Mouse (Mus musculus) intestine, embryonic 16.5 days (tissue): ENCODE results near the gene Spag4. TPM values are rescaled to one million over a fixed set of nuclear protein-coding genes. Genes with fewer than 3 reads are reported as not detected.

Source experiments
- polyA plus RNA-seq: library from polyadenylated mRNA; unstranded; fragments of >200 nt; fragmentation: Nextera tagmentation; extraction: Ambion mirVana; gene quantifications from 2 replicates; pipeline ENCODE4 v1.2.1, GENCODE M21; 2015

Gene Spag4
- polyA plus RNA-seq, 1 experiment from 2014 or later = 2.4 TPM

Other genes with a start within 250 kb of the Spag4 start
- 27.4 and 30.0 TPM in 2 replicates for gene BC029722, start 245.7 kb upstream of the Spag4 start, polyA plus RNA-seq
- 279 and 287 TPM in 2 replicates for gene Eif6, start 238.2 kb upstream of the Spag4 start, polyA plus RNA-seq
- gene Fam83c, start 230.3 kb upstream of the Spag4 start, polyA plus RNA-seq = 0.33 and 0.35 TPM in 2 replicates
- 84.5 and 92.8 TPM in 2 replicates for gene Uqcc1, start 134.9 kb upstream of the Spag4 start, polyA plus RNA-seq
- gene Gm15557, start 124.4 kb upstream of the Spag4 start, polyA plus RNA-seq = 0.18 TPM in 1 of 2 replicates, not detected in the other
- gene Gdf5, start 119.8 kb upstream of the Spag4 start, polyA plus RNA-seq = 0.69 and 0.79 TPM in 2 replicates
- 11.1 and 12.7 TPM in 2 replicates for gene Cep250, start 108.7 kb upstream of the Spag4 start, polyA plus RNA-seq
- 1.7 and 1.9 TPM in 2 replicates for gene 6430550D23Rik, start 57.2 kb upstream of the Spag4 start, polyA plus RNA-seq
- 268 and 281 TPM in 2 replicates for gene Ergic3, start 57.1 kb upstream of the Spag4 start, polyA plus RNA-seq
- 0.05 and 0.06 TPM in 2 replicates for gene Fer1l4, start 12.2 kb upstream of the Spag4 start, polyA plus RNA-seq
- gene Cpne1, start 46.8 kb downstream of the Spag4 start, polyA plus RNA-seq = 35.8 and 41.5 TPM in 2 replicates
- 16.5 and 19.3 TPM in 2 replicates for gene Rbm12, start 46.8 kb downstream of the Spag4 start, polyA plus RNA-seq
- 13.5 and 14.1 TPM in 2 replicates for gene Gm28036, start 61.9 kb downstream of the Spag4 start, polyA plus RNA-seq
- gene Romo1, start 78.9 kb downstream of the Spag4 start, polyA plus RNA-seq = 358 and 367 TPM in 2 replicates
- gene Nfs1, start 79.0 kb downstream of the Spag4 start, polyA plus RNA-seq = 69.0 and 69.2 TPM in 2 replicates
- 450 and 473 TPM in 2 replicates for gene Rbm39, start 115.1 kb downstream of the Spag4 start, polyA plus RNA-seq
- gene Phf20, start 131.3 kb downstream of the Spag4 start, polyA plus RNA-seq = 46.8 and 53.2 TPM in 2 replicates
- 4.2 and 4.5 TPM in 2 replicates for gene Cnbd2, start 247.1 kb downstream of the Spag4 start, polyA plus RNA-seq
- 48.9 and 56.6 TPM in 2 replicates for gene Scand1, start 247.5 kb downstream of the Spag4 start, polyA plus RNA-seq